Mouse (Mus musculus): ENCODE measurements around the gene Irs2. TPM values are rescaled to one million over a fixed set of nuclear protein-coding genes. Genes with fewer than 3 reads are reported as not detected.

Gene Irs2
- total RNA-seq, 4 experiments from 2014 or later = 54.1 to 72.4 (median 64.9) TPM

- no peak for DNase-seq (ENCODE audit: low spot score in 2 of 2)
Measured at GRCm38 (mm10) chr8:10989946-10990345, 18.3 kb downstream of the Irs2 start.

GRCm38 (mm10) chr8:10986638-10987037 lies 21.6 kb downstream of the Irs2 start:
- no peak for DNase-seq (ENCODE audit: low spot score in 2 of 2)

- no peak for DNase-seq (ENCODE audit: low spot score in 2 of 2)
Measured at GRCm38 (mm10) chr8:10985064-10985463, 23.2 kb downstream of the Irs2 start.

GRCm38 (mm10) chr8:10980876-10981275 lies 27.4 kb downstream of the Irs2 start:
- no peak for DNase-seq (ENCODE audit: low spot score in 2 of 2)

DNA sequence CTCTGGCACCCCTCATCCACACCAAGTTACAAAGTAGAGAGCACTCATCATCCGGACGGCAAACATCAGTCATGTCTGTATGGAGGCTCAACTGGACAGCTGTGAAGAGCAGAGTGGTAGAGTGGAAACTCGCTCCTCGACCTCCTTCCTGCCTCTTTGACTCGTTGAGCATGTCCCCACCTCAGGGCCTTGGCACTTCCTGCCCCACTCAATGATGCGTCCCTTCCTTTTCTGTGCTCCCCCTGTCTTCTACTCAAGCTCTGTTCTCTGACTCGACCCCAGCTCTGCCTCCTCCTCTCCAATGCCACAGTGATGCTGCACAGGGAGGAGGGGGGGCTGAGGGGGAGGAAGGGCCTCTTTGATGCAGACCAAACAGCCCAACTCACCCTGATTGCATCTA lies 28.3 kb downstream of the Irs2 start:
- DNase-seq (ENCODE audit: low spot score in 2 of 2) = no peak

DNA sequence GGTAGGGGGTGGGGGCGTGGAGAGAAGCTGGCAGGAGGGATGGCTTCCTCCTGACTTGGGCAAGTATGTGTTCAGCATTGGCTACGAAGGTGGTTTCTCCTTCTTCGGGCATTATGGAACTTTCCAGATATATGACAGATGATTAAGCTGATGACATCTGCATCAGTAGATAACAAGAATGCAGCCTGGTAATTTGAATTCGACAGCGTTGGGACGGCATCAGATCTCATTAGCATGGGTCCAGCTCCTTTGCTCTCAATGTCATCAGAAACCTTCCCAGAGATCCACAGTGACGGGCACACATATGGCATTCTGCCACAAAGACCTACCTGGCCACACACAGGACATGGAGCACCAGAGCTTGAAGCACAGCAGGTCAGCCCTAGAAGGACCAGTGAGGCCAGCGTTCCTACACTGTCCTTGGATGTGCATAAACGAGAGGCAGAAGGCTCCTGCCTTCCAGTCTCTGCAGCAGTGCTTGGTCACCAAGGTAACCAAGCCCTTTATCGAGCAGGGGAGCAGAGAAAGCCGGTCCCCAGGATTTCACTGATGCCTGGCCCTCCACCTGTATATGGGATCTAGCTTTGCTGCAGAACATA lies 29.0 kb downstream of the Irs2 start:
- no peak for DNase-seq (ENCODE audit: low spot score in 2 of 2)

- DNase-seq (ENCODE audit: low spot score in 2 of 2) = peak; percentile 56 to 61
Measured at GRCm38 (mm10) chr8:10978377-10978776, 29.9 kb downstream of the Irs2 start.

- DNase-seq (ENCODE audit: low spot score in 2 of 2) = no peak
Measured at GRCm38 (mm10) chr8:10977742-10978376, 30.4 kb downstream of the Irs2 start.

DNA sequence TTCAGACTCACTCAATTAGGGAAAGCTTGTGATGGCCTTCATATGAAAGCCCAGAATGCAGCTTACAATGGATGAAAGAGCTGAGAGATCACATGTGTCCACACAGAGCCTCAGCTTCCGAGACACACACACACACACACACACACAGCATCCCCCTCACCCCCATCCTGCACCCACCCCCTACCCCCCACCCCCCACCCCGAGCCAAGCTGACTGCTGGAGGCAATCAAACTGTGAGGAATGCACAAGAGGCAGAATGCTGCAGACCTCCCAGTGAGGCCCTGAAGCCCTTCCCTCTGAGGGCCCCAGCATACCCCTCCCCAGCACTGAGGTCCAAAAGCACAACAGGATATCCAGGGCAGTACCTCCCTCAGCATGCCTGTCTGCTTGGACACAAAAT lies 33.6 kb downstream of the Irs2 start:
- DNase-seq (ENCODE audit: low spot score in 2 of 2) = no peak

DNA sequence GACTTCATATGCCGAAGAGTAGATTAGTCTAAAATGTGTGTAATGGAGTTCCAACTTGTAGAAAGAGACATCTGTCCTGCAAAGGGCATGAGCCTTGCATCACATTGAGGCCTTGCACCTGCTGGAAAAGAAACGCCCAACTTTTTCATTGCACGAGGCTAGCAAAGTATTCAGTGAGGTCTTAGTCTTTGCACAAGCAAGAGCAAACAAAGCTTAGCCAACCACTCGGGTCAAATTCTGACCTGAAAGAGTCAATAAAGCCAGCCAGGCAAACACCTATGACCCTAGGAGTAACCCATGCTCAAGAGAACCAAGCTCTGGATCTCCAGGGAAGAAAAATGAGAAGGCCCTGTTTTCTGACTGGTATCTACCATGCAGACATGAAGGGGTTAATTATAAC lies 34.1 kb downstream of the Irs2 start:
- DNase-seq (ENCODE audit: low spot score in 2 of 2) = no peak

GRCm38 (mm10) chr8:10972851-10973452 lies 35.3 kb downstream of the Irs2 start:
- DNase-seq (ENCODE audit: low spot score in 2 of 2) = no peak

- DNase-seq (ENCODE audit: low spot score in 2 of 2) = no peak
Measured at GRCm38 (mm10) chr8:10971984-10972383, 36.3 kb downstream of the Irs2 start.

DNA sequence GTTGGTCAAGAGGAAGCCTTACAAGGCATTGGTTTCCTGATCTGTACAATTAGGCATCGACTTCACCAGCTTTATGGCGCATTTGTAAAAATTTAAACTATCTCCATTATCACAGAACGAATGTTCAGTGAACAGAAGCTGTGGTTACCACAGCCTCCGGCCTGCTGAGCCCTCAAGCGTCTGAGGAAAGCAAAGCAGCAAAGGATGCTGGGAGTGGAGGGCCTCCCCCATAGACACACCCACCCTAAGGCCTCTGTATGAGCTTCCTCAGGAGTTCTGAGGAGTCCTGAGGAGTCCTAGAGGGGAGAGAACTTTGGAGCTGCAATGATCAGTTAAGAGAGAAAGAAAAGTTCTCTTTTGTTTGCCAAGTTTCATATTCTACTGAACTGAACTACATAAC lies 36.7 kb downstream of the Irs2 start:
- DNase-seq (ENCODE audit: low spot score in 2 of 2) = no peak

DNA sequence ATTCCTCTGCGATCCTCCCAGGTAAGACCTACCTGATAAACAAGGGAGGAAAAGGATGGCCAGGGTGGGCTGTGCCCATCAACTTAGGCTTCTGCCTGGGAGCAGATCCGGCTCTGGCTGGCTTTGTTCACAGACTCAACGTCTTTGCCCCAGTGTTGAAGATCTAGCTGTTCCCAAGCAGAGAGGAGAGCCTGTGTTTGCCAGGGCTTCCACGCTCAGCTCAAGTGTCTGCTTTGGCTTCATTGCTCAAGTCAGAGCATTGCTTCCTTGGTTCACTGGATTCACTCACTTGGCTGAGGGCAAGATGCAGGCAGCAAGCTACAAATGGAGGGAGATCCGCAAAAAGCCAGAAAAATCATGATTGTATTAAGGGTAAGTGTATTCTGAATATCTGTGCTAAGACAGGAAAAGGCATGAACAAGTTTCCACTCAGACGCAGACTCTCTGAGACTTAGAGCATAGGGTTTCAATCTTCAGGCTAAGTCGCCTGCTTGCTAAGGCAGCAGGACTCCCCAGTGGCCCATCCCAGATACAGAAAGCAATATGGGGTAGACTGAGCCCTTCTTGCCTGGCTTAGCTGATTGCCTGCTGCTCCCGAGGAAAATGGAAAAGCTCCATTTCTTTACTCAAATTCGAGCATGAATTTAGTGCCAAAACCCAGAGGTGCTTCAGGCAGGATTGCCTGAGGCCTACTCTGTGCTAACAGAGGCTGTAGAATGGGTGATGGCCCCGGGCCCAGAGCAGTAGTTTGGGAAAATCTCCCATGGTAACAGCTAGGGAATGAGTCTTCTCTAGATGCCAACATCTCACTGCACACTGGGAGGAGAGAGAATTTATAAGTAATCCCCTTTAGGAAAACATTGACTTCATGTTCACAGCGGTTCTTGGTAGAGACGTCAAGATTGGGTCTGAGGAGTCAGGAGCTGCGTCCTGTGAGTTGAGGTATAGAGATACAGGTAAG lies 37.5 kb downstream of the Irs2 start:
- no peak for DNase-seq (ENCODE audit: low spot score in 2 of 2)

DNA sequence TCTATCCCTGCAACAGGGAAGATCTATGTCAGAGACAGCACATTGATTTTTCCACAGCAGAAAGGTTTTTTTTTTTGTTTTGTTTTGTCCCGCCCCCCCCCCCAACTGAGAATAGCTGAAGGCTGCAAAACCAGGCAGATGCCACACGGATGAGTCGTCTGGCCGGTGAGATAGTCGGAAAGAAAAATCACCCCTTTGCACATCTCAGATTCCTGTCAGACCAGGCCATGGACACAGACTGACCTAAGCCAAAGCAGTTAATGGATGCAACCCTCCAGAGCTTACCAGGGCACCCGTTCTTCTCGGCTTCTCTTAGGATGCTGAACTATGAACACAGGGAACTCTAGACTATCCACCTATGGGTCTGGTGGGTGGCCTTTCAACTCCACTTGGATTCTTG lies 39.6 kb downstream of the Irs2 start:
- DNase-seq (ENCODE audit: low spot score in 2 of 2) = no peak

DNA sequence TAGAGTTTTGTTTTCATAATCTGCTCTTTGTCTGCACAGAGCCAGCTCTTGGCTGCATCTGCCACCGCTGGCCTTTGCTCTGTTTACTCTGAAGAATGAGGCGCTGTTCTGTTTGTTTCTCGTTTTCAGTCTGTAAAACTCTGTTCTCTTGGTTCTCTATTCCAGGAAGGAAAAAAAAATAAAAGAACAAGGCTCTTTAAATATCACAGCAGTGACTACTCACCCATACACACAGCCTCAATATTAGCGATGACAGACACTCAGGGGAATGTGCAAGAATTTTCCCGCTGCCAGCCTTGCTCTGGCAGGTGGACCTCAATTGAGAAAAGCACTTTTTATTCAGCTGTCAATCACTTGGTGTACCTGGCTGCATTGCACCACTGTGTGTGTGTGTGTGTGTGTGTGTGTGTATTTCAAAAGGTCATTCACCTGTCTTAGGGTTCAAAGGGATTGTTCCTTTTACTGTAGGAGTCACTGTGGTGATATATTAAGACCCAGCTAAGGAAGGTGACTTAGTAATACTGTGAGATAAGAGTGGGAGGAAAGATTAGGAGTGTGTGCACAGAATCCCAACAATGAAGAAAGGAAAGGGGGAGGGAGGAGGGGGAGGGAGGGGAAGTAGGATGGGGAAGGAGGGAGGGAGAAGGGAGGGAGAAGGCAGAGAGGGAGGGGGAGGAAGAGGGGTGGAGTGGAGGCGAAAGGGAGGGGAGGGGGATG lies 42.7 kb downstream of the Irs2 start:
- DNase-seq (ENCODE audit: low spot score in 2 of 2) = peak in 1 of 2 experiments; percentile 31

DNA sequence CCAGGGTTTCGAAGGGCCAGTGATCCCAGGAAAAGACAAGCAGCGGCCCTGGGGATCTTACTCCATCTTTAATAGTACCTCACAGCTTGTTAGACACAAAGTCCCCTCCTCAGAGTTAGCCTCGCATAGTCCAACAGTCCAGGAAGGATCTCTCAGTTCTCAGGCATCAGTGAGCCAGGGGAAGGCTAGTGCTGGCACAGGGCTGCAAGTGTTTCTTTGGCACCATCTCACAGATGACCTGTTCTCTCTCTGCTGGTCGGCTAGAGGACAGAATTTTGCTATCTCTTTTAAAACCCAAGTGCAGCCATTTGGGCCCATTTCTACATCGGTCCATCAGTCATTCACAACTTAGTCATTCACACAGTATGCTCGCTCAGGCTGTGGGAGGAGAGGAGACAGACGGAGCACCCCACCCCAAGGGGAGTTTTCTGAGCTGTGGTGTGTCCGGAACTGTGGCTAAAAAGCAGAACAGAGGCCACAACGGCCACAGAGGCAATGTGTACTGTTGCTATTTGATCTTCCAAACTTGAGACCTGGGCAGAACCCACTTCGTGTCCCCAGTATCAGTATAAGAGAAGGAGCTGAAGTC lies 43.7 kb downstream of the Irs2 start:
- no peak for DNase-seq (ENCODE audit: low spot score in 2 of 2)

DNA sequence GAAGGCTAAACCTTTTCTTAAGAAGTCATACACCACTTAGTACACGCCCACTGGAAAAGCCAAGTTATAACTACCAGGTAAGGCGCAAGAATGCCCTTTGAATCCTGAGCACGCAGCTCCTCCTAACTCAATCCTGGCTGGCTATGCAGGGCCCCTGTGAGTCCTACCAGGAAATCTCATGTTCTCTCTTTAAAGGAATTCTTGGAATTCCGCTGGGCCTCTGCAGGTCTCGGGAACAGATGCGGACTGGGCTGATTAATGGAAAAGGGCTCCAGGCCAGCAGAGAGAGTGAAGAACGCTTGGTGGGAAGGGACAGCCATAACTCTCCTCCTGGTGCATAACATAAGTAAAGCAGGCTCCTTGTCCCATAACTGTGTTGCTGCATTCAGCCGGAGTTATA lies 46.3 kb downstream of the Irs2 start:
- DNase-seq (ENCODE audit: low spot score in 2 of 2) = no peak

- DNase-seq (ENCODE audit: low spot score in 2 of 2) = peak; percentile 35 to 44
Measured at GRCm38 (mm10) chr8:10960277-10960819, 47.9 kb downstream of the Irs2 start.

DNA sequence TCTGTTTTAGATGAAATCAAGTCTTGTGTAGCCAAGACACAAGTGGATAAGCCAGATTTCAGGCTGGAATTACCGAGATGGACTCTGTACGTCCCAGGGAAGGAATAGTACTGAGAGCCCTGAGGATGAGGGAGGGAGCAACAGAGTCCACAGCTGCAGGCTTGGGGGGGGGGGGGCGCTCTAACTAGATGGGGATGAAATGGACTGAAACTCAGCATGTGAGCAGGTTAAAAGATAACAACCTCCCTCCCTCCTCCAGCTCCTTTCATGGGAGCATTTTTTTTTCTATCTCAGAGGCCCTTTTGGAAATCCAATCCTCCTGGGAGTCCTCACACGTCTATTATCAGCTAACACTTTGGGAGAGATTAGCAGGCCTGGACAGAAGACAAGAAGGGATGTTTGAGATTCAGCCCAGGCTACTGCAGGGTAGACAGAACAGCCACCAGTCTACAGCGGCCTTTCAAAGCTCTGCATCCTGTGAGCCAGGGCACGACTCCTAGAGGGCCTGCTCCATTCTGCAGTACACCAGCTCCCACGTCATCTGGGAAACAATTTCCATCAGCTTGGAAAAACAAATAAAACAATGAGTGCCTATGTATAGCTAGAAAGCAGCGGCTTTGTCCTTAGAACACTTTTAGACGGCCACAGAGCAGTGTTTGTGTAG lies 50.8 kb downstream of the Irs2 start:
- no peak for DNase-seq (ENCODE audit: low spot score in 2 of 2)

All from layer of hippocampus, adult 8-10 months (tissue).